Mouse (Mus musculus) ES-E14 (cell line): ENCODE measurements at regions not wholly inside any gene's neighbourhood (a gene's known extent, or its start where the extent isn't known, plus 50 kb on each side); places are given as distances from the start of the nearest gene placed in this dataset.
A peak's percentile ranks its signal among the peaks of the same experiment; 100 is the strongest.

Experiments
- DNase-seq: peaks from one replicate; pipeline ENCODE4 v3.0.0-alpha.2; 2013; ENCODE audit warnings: low read depth, low spot score
- H3K27ac ChIP-seq: 2 replicates; pipeline ENCODE4 v1.5.1; 2012; ENCODE audit warnings: low read depth, mild to moderate bottlenecking, low read length, moderate library complexity, mixed read lengths; ENCODE audit not compliant: poor library complexity, insufficient read depth, severe bottlenecking
- H3K36me3 ChIP-seq: 2 replicates; pipeline ENCODE4 v1.6.1; 2012; ENCODE audit warnings: mild to moderate bottlenecking, low read length, moderate library complexity, mixed read lengths; ENCODE audit not compliant: control insufficient read depth, poor library complexity, insufficient read depth, severe bottlenecking
- H3K4me1 ChIP-seq, 2 experiments: fragments of 150-350 bp in 1 of 2; sonication (generic) in 1 of 2; 2 replicates each; pipeline ENCODE4 v1.6.1; 2012; ENCODE audit warnings: low read length in 2 of 2, mild to moderate bottlenecking in 1 of 2, mixed read lengths in 1 of 2; ENCODE audit not compliant: control insufficient read depth in 2 of 2, insufficient read depth in 2 of 2, poor library complexity in 1 of 2
- H3K4me3 ChIP-seq, 2 experiments: fragments of 150-350 bp in 1 of 2; sonication (generic) in 1 of 2; 2 replicates each; pipeline ENCODE4 v1.5.1; 2012; ENCODE audit warnings: low read length in 2 of 2, low read depth in 1 of 2, mild to moderate bottlenecking in 1 of 2, mixed read lengths in 1 of 2; ENCODE audit not compliant: insufficient read depth in 1 of 2, poor library complexity in 1 of 2, severe bottlenecking in 1 of 2
- H3K9ac ChIP-seq: 2 replicates; pipeline ENCODE4 v1.6.1; 2012; ENCODE audit warnings: low read depth, mild to moderate bottlenecking, low read length, mixed read lengths; ENCODE audit not compliant: poor library complexity, insufficient read depth, severe bottlenecking
- H3K9me3 ChIP-seq: fragments of 150-350 bp; sonication (generic); 2 replicates; pipeline ENCODE4 v1.6.1; 2012; ENCODE audit warnings: low read depth, mild to moderate bottlenecking, low read length; ENCODE audit not compliant: control insufficient read depth, insufficient read depth
- CHD2 ChIP-seq: IDR thresholded peaks from 2 replicates; pipeline ENCODE4 v1.6.1; 2014; ENCODE audit warnings: mild to moderate bottlenecking, low read depth, low read length, inconsistent platforms
- HCFC1 ChIP-seq: IDR thresholded peaks from 2 replicates; pipeline ENCODE4 v1.6.1; 2012; ENCODE audit warnings: low read length, inconsistent platforms, borderline replicate concordance; ENCODE audit not compliant: insufficient read depth
- MAFK ChIP-seq: IDR thresholded peaks from 2 replicates; pipeline ENCODE4 v1.6.1; 2014; ENCODE audit warnings: mild to moderate bottlenecking, low read depth, low read length, inconsistent platforms; ENCODE audit not compliant: insufficient read depth
- ZC3H11A ChIP-seq: IDR thresholded peaks from 2 replicates; pipeline ENCODE4 v1.6.1; 2012; ENCODE audit warnings: low read depth, mild to moderate bottlenecking, inconsistent platforms, low read length, borderline replicate concordance
- ZNF384 ChIP-seq: IDR thresholded peaks from 2 replicates; pipeline ENCODE4 v1.6.1; 2012; ENCODE audit warnings: low read depth, low read length, inconsistent platforms
- in situ Hi-C, 2 experiments: fragments of 600-800 bp; cut with MboI; formaldehyde crosslinking; loops; one replicate each; pipeline ENCODE4 v1.15.1; 2025; ENCODE audit warnings: low sequenced_read_pairs in 2 of 2, inconsistent platforms in 1 of 2; ENCODE audit not compliant: unreplicated experiment in 2 of 2

DNA sequence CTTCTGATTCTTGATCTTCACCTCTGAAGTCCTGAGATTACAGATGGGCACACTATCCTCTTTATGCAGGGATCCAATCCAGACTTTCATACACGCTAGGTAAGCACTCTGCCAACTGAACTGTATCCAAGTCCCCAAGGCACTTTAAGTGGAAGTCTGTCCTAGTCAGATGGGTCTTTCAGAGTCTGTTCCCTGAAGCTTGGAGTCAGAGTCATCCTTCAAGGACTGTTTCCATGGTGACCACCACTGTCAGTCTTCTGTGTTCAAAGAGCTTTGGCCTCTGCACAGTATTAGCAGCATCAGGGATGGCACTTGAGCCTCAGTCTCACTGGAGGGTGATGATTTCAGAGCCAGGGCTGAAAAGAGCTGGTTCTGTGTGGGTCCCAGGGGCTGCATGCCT is 212.7 kb upstream of the Shh start:
- no peaks in the 10 kb centered on the region for H3K36me3 ChIP-seq
- in situ Hi-C loops: no loop called here
- H3K27ac ChIP-seq: no peak overlapping the region

GRCm38 (mm10) chr5:28630186-28630585 is 163.1 kb upstream of the Shh start:
- in situ Hi-C loops: no loop called here

More for the DNA sequence above, 212.7 kb upstream of the Shh start:
- no peak for DNase-seq
- H3K4me3 ChIP-seq: no peak overlapping the region
- peaks cover 0 to 2% of the 10 kb centered on the region in 2 experiments; a peak in 1 of 4 replicates for H3K4me1 ChIP-seq
- H3K9ac ChIP-seq: no peak overlapping the region
- no peak for TF ChIP-seq HCFC1
- no peak for TF ChIP-seq ZNF384
- TF ChIP-seq CHD2: no peak
- no peak for TF ChIP-seq ZC3H11A
- TF ChIP-seq MAFK: no peak
- H3K9me3 ChIP-seq: no peaks in the 10 kb centered on the region

GRCm38 (mm10) chr5:28611885-28612284 is 144.8 kb upstream of the Shh start:
- no peaks in the 10 kb centered on the region for H3K4me1 ChIP-seq
- H3K4me3 ChIP-seq: no peak overlapping the region
- H3K9ac ChIP-seq: no peak overlapping the region
- DNase-seq: no peak
- TF ChIP-seq CHD2: no peak
- TF ChIP-seq HCFC1: no peak
- TF ChIP-seq MAFK: no peak
- TF ChIP-seq ZC3H11A: no peak
- TF ChIP-seq ZNF384: no peak
- no peaks in the 10 kb centered on the region for H3K36me3 ChIP-seq
- no peaks in the 10 kb centered on the region for H3K9me3 ChIP-seq
- in situ Hi-C loops: no loop called here
- no peak overlapping the region for H3K27ac ChIP-seq

More at GRCm38 (mm10) chr5:28630186-28630585, 163.1 kb upstream of the Shh start:
- Histone ChIP-seq H3K9me3 (no peaks in the 10 kb centered on the region), H3K9ac (no peak overlapping the region), H3K27ac (no peak overlapping the region), H3K4me3 (no peak overlapping the region), H3K36me3 (no peaks in the 10 kb centered on the region), H3K4me1 (no peaks in the 10 kb centered on the region)
- no peak for DNase-seq
- no peak for TF ChIP-seq ZNF384
- no peak for TF ChIP-seq CHD2
- no peak for TF ChIP-seq HCFC1
- no peak for TF ChIP-seq ZC3H11A
- TF ChIP-seq MAFK: no peak

DNA sequence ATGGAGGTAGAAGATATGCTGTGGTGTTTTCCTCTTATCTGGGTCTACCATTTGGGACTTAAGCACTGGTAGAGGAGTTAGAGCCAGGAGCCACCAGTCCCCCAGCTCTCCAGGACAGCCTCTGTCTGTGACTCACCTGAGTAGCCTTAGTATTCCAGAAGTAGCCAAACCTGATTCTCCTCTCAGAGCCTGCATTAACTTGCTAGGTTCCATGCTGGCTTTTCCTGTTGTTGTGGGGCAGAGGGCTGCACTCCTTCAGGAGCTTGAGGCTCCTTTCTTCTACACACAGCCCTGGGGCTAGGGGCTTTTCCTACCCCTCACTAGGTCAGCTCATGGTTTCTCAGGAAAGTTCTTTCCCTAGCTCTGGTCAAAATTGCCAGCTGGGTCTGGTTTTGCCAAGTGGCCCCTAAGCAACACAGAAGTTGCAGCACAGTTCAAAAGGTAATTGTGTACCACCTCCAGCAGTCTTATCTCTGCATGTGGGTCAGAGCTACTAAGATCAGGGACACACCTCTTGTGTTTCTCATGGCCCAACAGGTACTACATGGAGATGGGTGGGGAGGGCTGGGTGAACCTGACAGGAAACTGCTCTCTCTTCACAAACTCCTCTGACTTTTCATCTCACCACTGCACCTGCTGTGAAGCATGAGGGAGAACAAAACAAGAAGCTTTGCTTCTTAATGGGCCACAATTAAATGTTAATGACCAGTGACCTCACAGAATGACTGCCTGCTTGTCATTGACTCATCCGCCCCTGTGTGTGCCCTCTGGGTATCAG is 129.7 kb upstream of the Shh start:
- in situ Hi-C loops: no loop called here
- H3K9me3 ChIP-seq: no peaks in the 10 kb centered on the region
- no peaks in the 10 kb centered on the region for H3K36me3 ChIP-seq
- no peak overlapping the region for H3K4me3 ChIP-seq
- H3K4me1 ChIP-seq: peaks cover 0 to 12% of the 10 kb centered on the region in 2 experiments; a peak in 1 of 4 replicates
- H3K9ac ChIP-seq: no peak overlapping the region
- TF ChIP-seq HCFC1: no peak
- no peak for TF ChIP-seq ZNF384
- TF ChIP-seq CHD2: no peak; the same call in 1 of the 2 replicates
- no peak for TF ChIP-seq MAFK
- no peak for TF ChIP-seq ZC3H11A
- DNase-seq: peak; percentile 69
- no peak overlapping the region for H3K27ac ChIP-seq
